Mouse (Mus musculus) heart, adult 2 months (tissue): ENCODE measurements at regions not wholly inside any gene's neighbourhood (a gene's known extent, or its start where the extent isn't known, plus 50 kb on each side); places are given as distances from the start of the nearest gene placed in this dataset.

ENCODE experiments used
- CTCF ChIP-seq: fragments of 200-600 bp; IDR thresholded peaks from 2 replicates; pipeline ENCODE4 v1.8.1; 2022; ENCODE audit warnings: antibody characterized with exemption, mild to moderate bottlenecking, moderate library complexity
- EP300 ChIP-seq: fragments of 200-500 bp; IDR thresholded peaks from 2 replicates; pipeline ENCODE4 v1.6.1; 2011; ENCODE audit warnings: low read depth, low read length, control low read depth; ENCODE audit not compliant: insufficient read depth
- POLR2A ChIP-seq: fragments of 200-500 bp; IDR thresholded peaks from 2 replicates; pipeline ENCODE4 v1.6.1; 2011; ENCODE audit warnings: mild to moderate bottlenecking, low read depth, low read length, control low read depth; ENCODE audit not compliant: insufficient read depth

DNA sequence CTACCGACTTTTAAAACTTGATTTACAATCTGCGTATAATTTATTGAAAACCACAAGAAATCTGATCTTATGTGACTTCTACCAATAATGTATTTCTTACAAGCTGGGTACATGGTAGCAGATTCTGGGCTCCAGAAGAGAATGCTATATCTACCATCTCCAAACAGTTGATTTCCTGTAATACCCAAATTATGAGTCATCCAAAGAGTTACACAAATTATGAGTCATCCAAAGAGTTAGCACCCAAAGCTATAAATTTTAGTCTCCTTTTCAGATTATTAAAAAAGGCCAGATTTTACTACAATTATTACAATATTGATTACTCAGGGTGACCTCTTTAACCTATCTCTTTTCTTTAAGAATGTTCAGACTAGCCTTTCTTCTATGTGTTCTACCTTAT is 321.9 kb downstream of the Rprm start:
- TF ChIP-seq POLR2A (no peak), CTCF (no peak), EP300 (no peak)
